Mouse (Mus musculus) small intestine, adult 2 months (tissue): ENCODE results near the gene Cabp2. TPM values are rescaled to one million over a fixed set of nuclear protein-coding genes. Genes with fewer than 3 reads are reported as not detected.
A peak's percentile ranks its signal among the peaks of the same experiment; 100 is the strongest.
"Not testable (repeated sequence)": the region's sequence is repeated elsewhere in the genome, so short reads cannot be mapped to it uniquely, and the experiment has no call there.

Source experiments
- H3K27ac ChIP-seq: fragments of 200-500 bp; 2 replicates; pipeline ENCODE4 v1.5.1; 2012; ENCODE audit warnings: low read depth, low read length, control low read depth, inconsistent platforms; ENCODE audit not compliant: insufficient read depth
- H3K27me3 ChIP-seq: fragments of 200-500 bp; 2 replicates; pipeline ENCODE4 v1.6.1; 2012; ENCODE audit warnings: mild to moderate bottlenecking, moderate library complexity, low read length, inconsistent platforms; ENCODE audit not compliant: control insufficient read depth, insufficient read depth
- H3K36me3 ChIP-seq: fragments of 200-500 bp; 2 replicates; pipeline ENCODE4 v1.6.1; 2012; ENCODE audit warnings: mild to moderate bottlenecking, low read length, control low read depth, inconsistent platforms; ENCODE audit not compliant: control insufficient read depth, insufficient read depth
- H3K4me1 ChIP-seq: fragments of 200-500 bp; 2 replicates; pipeline ENCODE4 v1.6.1; 2012; ENCODE audit warnings: low read length, inconsistent platforms, mixed read lengths; ENCODE audit not compliant: control insufficient read depth, insufficient read depth, insufficient read length
- H3K4me3 ChIP-seq: fragments of 200-500 bp; 2 replicates; pipeline ENCODE4 v1.5.1; 2012; ENCODE audit warnings: low read depth, mild to moderate bottlenecking, control low read depth, inconsistent platforms, low read length, moderate library complexity
- CTCF ChIP-seq: fragments of 200-500 bp; IDR thresholded peaks from 2 replicates; pipeline ENCODE4 v1.5.1; 2012; ENCODE audit warnings: low read depth, mild to moderate bottlenecking, control low read depth, inconsistent platforms, low read length, moderate library complexity, mixed read lengths; ENCODE audit not compliant: insufficient replicate concordance, insufficient read length; ENCODE audit errors: extremely low read depth
- POLR2A ChIP-seq: fragments of 200-500 bp; IDR thresholded peaks from 2 replicates; pipeline ENCODE4 v1.6.1; 2012; ENCODE audit warnings: low read depth, mild to moderate bottlenecking, control low read depth, inconsistent platforms, low read length, moderate library complexity
- WGBS: fragments of 180-500 bp; shearing (Covaris S2); methylation state at CpG from one replicate; pipeline ENCODE4 v1.1.7; 2018; 5-methylcytosine and 5-hydroxymethylcytosine counted together
- polyA plus RNA-seq: library from polyadenylated mRNA; depleted of rRNA; stranded (reverse); fragments of >200 nt; gene quantifications from 2 replicates; pipeline ENCODE4 v1.2.3, GENCODE M21; 2012

The Cabp2 gene
- polyA plus RNA-seq, 1 experiment: not detected

GRCm38 (mm10) chr19:4066280-4066679 lies 15.1 kb upstream of the Cabp2 start:
- Histone ChIP-seq H3K4me3 (no peak overlapping the region), H3K36me3 (no peaks in the 10 kb centered on the region), H3K27ac (0 out of 2 replicates have a peak overlapping the region, but pooled peaks have one; percentile 15), H3K4me1 (peaks cover 14% of the 10 kb centered on the region), H3K27me3 (no peaks in the 10 kb centered on the region)
- 41% methylated on average over 6 of the region's 6 CpGs for WGBS
- no peak for TF ChIP-seq CTCF
- TF ChIP-seq POLR2A: no peak

GRCm38 (mm10) chr19:4066877-4067276 lies 14.5 kb upstream of the Cabp2 start:
- Histone ChIP-seq H3K27ac (no peak overlapping the region), H3K27me3 (no peaks in the 10 kb centered on the region), H3K36me3 (no peaks in the 10 kb centered on the region), H3K4me1 (peaks cover 14% of the 10 kb centered on the region), H3K4me3 (no peak overlapping the region)
- no peak for TF ChIP-seq POLR2A
- TF ChIP-seq CTCF: no peak

DNA sequence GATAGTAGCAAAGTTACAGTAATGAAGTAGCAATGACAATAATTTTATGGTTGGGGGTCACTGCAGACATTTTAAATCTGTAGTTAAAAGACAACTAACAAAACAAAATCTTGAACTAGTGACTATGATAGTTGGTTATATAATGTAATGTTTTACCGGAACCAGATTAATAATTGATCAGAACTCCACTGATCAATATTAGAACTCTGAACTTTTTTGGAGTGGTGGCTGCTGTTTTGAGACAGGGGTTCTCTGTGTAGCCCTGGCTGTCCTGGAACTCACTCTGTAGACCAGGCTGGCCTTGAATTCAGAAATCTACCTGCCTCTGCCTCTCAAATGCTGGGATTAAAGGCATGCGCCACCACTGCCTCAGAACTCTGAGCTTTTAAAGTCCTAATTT lies 13.1 kb upstream of the Cabp2 start:
- peak overlapping the region; percentile 60 for H3K27ac ChIP-seq
- H3K4me3 ChIP-seq, H3K27me3 ChIP-seq, H3K36me3 ChIP-seq: not testable (repeated sequence)
- H3K4me1 ChIP-seq: peaks cover 17% of the 10 kb centered on the region
- WGBS: 36% methylated on average over 2 of the region's 2 CpGs

GRCm38 (mm10) chr19:4068717-4069410 lies 12.5 kb upstream of the Cabp2 start:
- 25% methylated on average over 15 of the region's 15 CpGs for WGBS
- no peaks in the 10 kb centered on the region for H3K27me3 ChIP-seq
- TF ChIP-seq CTCF (no peak), POLR2A (no peak)
- H3K27ac ChIP-seq: peak overlapping the region; percentile 60
- no peak overlapping the region for H3K4me3 ChIP-seq
- no peaks in the 10 kb centered on the region for H3K36me3 ChIP-seq
- H3K4me1 ChIP-seq: peaks cover 17% of the 10 kb centered on the region

- 83% methylated on average over 15 of the region's 15 CpGs for WGBS
Observed at GRCm38 (mm10) chr19:4070311-4070710, 11.1 kb upstream of the Cabp2 start.

DNA sequence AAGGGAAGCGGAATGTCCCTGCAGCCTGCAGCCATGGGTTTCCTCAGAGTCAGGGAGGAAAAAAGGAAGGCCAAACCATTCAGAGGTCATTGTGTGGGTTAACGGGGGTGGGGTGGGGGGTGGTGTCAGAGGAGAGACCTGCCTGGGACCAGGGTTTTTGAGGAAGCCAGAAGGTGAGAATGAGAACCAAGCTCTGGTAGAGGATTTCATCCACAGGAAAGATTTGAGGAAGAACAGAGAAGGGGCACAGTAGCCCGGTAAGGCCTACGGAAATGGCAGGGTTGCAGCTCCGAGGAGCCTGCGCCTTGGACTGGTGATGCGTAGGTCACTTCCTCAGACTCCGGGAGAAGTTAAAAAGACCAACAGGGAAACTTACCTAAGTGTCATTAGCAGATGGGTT lies 10.6 kb upstream of the Cabp2 start:
- H3K36me3 ChIP-seq: no peaks in the 10 kb centered on the region
- H3K27ac ChIP-seq: no peak overlapping the region; the same call in 1 of the 2 replicates
- 91% methylated on average over 8 of the region's 8 CpGs for WGBS

More at GRCm38 (mm10) chr19:4070311-4070710, 11.1 kb upstream of the Cabp2 start:
- Histone ChIP-seq H3K27me3 (no peaks in the 10 kb centered on the region), H3K27ac (no peak overlapping the region), H3K4me1 (peaks cover 17% of the 10 kb centered on the region), H3K4me3 (no peak overlapping the region), H3K36me3 (no peaks in the 10 kb centered on the region)
- TF ChIP-seq POLR2A (no peak), CTCF (no peak)

GRCm38 (mm10) chr19:4071406-4071805 lies 10.0 kb upstream of the Cabp2 start:
- Histone ChIP-seq H3K36me3 (no peaks in the 10 kb centered on the region), H3K27me3 (no peaks in the 10 kb centered on the region), H3K4me1 (peaks cover 16% of the 10 kb centered on the region), H3K4me3 (no peak overlapping the region), H3K27ac (no peak overlapping the region)
- TF ChIP-seq POLR2A: no peak
- TF ChIP-seq CTCF: no peak
- 62% methylated on average over 6 of the region's 6 CpGs for WGBS

More for the DNA sequence above, 10.6 kb upstream of the Cabp2 start:
- no peak overlapping the region for H3K4me3 ChIP-seq
- H3K27me3 ChIP-seq: no peaks in the 10 kb centered on the region
- TF ChIP-seq CTCF (no peak), POLR2A (no peak)
- peaks cover 17% of the 10 kb centered on the region for H3K4me1 ChIP-seq
